Mouse (Mus musculus) heart, postnatal 0 days (tissue): ENCODE measurements around the gene Olfr895. TPM values are rescaled to one million over a fixed set of nuclear protein-coding genes. Genes with fewer than 3 reads are reported as not detected.

Experiments used
- ATAC-seq: fragments of 200-750 bp; cut with Nextera tagmentation; 2 replicates; pipeline ENCODE4 v1.8.0; 2017; ENCODE audit warnings: low read depth, moderate number of reproducible peaks, moderate library complexity; ENCODE audit not compliant: insufficient read depth
- DNase-seq: peaks from one replicate; pipeline ENCODE4 v3.0.0-alpha.2; 2016; ENCODE audit warnings: low spot score
- H3K27ac ChIP-seq: fragments of 300-500 bp; sonication (generic); 2 replicates; pipeline ENCODE4 v1.5.1; 2014; ENCODE audit warnings: low read depth, mild to moderate bottlenecking
- H3K27me3 ChIP-seq: fragments of 300-500 bp; sonication (generic); 2 replicates; pipeline ENCODE4 v1.6.1; 2014; ENCODE audit warnings: low read length, mixed read lengths; ENCODE audit not compliant: control insufficient read depth, insufficient read depth
- H3K36me3 ChIP-seq: fragments of 300-500 bp; sonication (generic); replicated peaks from 2 replicates; pipeline ENCODE4 v1.6.1; 2014; ENCODE audit warnings: low read length, mixed read lengths; ENCODE audit not compliant: control insufficient read depth, insufficient read depth
- H3K4me1 ChIP-seq: fragments of 300-500 bp; sonication (generic); 2 replicates; pipeline ENCODE4 v1.6.1; 2014; ENCODE audit warnings: antibody characterized with exemption; ENCODE audit not compliant: control insufficient read depth, insufficient read depth
- H3K4me2 ChIP-seq: fragments of 300-500 bp; sonication (generic); 2 replicates; pipeline ENCODE4 v1.6.1; 2014; ENCODE audit warnings: low read depth, mild to moderate bottlenecking, low read length, moderate library complexity
- H3K4me3 ChIP-seq: fragments of 300-500 bp; sonication (generic); 2 replicates; pipeline ENCODE4 v1.5.1; 2014; ENCODE audit warnings: low read depth, low read length
- H3K9ac ChIP-seq: fragments of 300-500 bp; sonication (generic); replicated peaks from 2 replicates; pipeline ENCODE4 v1.6.1; 2014; ENCODE audit warnings: low read depth, low read length, mixed read lengths
- H3K9me3 ChIP-seq: fragments of 300-500 bp; sonication (generic); replicated peaks from 2 replicates; pipeline ENCODE4 v1.6.1; 2016; ENCODE audit warnings: low read length; ENCODE audit not compliant: control insufficient read depth
- CTCF ChIP-seq: IDR thresholded peaks from 2 replicates; pipeline ENCODE4 v1.5.1; 2016; ENCODE audit warnings: antibody characterized with exemption, control low read depth, low read depth
- EP300 ChIP-seq: IDR thresholded peaks from 2 replicates; pipeline ENCODE4 v1.6.1; 2016; ENCODE audit warnings: antibody characterized with exemption, low read depth
- WGBS: fragments of 180-500 bp; shearing (Covaris S2); extraction: QIAGEN DNeasy Blood & Tissue Kit; methylation state at CpG from one replicate; pipeline ENCODE4 v1.1.7; 2014; 5-methylcytosine and 5-hydroxymethylcytosine counted together
- polyA plus RNA-seq: library from polyadenylated mRNA; unstranded; fragments of >200 nt; fragmentation: Nextera tagmentation; extraction: Ambion mirVana; gene quantifications from 2 replicates; pipeline ENCODE4 v1.2.1, GENCODE M21; 2015
- total RNA-seq: library from RNA; depleted of rRNA; stranded (reverse); fragments of >200 nt; gene quantifications from 2 replicates; pipeline ENCODE4 v1.2.3, GENCODE M21; 2014; ENCODE audit warnings: low replicate concordance; rRNA removed

Gene Olfr895
- total RNA-seq: not detected in 2 replicates
- not detected in 2 replicates for polyA plus RNA-seq

DNA sequence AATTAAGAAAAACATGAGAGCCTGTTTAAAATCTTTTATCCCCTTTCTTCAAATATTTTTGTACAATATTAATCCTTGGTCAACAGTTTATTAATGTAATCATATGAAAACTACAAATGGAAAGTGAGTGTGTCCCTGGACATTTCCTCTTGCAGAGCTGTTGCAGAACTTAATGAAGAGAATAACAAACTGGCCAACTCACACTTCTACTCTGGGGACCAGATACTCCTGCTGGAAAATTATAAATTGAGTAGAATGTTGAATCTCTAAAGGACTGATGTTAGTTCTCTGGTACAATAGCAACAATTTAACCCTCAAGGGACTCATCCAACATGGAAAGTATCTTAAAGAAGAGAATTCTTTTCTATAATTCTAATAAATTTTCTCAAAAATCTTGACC is at the start of gene Olfr895:
Olfr895 (plus strand) TSS at position 301 of the 400 bp plus-strand sequence.
- Histone ChIP-seq H3K4me3 (no peak within 1 kb of the TSS), H3K4me2 (no peak within 1 kb of the TSS), H3K9ac (no peak within 1 kb of the TSS), H3K27me3 (no peaks in the 10 kb centered on the region), H3K4me1 (no peaks in the 10 kb centered on the region), H3K36me3 (no peaks in the 10 kb centered on the region), H3K27ac (no peak within 1 kb of the TSS), H3K9me3 (no peaks in the 10 kb centered on the region)
- TF ChIP-seq CTCF (no peak), EP300 (no peak)
- no peak for ATAC-seq
- DNase-seq: no peak

DNA sequence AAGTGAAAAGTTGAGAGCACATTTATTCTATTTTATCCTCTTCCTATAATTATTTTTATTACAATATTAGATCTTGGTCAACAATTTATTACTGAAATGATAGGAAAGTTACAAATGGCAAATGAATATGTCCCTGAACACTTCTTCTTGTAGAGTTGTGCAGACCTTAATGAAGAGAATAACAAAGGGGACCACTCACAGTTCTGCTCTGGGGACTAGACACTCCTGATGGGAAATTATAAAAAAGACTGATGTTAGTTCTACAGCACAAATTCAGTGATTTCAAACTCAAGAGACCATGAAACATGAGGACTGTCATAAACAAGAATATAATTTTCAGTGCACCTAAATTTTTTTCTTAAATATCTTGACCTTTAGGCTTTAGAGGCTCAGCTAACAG is 15.2 kb upstream of the Olfr895 start, which contains the start of gene Olfr143:
Olfr143 (plus strand) TSS at position 301 of the 400 bp plus-strand sequence.
- Histone ChIP-seq H3K36me3 (no peaks in the 10 kb centered on the region), H3K27ac (no peak within 1 kb of the TSS), H3K4me3 (no peak within 1 kb of the TSS), H3K27me3 (no peaks in the 10 kb centered on the region), H3K9ac (no peak within 1 kb of the TSS), H3K9me3 (no peaks in the 10 kb centered on the region), H3K4me2 (no peak within 1 kb of the TSS), H3K4me1 (no peaks in the 10 kb centered on the region)
- ATAC-seq (no peak), DNase-seq (no peak)
- no peak for TF ChIP-seq CTCF
- TF ChIP-seq EP300: no peak

DNA sequence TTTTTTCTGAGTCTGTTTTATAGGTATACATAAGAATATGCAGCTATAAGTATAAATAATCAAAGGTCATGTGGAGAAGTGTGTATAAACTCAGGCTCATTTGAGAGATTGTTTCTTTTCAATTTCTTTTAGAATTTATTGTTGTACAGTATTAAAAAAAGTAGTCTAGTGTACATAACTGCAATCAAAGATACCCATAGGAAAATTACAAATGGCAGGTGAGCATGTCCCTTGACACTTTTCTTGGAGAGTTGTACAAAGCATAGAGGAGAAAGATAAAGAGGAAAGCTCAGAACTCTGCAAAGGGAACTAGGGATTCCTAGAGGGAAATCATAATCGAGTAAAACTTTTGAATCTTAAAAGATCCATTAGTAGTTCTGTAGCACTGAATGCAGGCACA is 23.2 kb downstream of the Olfr895 start, which contains the start of gene Olfr896-ps1:
Olfr896-ps1 (plus strand) TSS at position 301 of the 400 bp plus-strand sequence.
- ATAC-seq (no peak), DNase-seq (no peak)
- WGBS: 74% methylated on average over 1 of the region's 1 CpGs
- Histone ChIP-seq H3K9ac (no peak within 1 kb of the TSS), H3K27me3 (no peaks in the 10 kb centered on the region), H3K9me3 (no peaks in the 10 kb centered on the region), H3K27ac (no peak within 1 kb of the TSS), H3K36me3 (no peaks in the 10 kb centered on the region), H3K4me2 (no peak within 1 kb of the TSS), H3K4me1 (no peaks in the 10 kb centered on the region), H3K4me3 (no peak within 1 kb of the TSS)
- TF ChIP-seq CTCF (no peak), EP300 (no peak)

Other genes starting within 250 kb of the Olfr895 start
- not detected in 2 replicates for gene Olfr883, start 242.0 kb upstream of the Olfr895 start, total RNA-seq
- not detected in 2 replicates for gene Olfr883, start 242.0 kb upstream of the Olfr895 start, polyA plus RNA-seq
- gene Olfr884, start 221.3 kb upstream of the Olfr895 start, total RNA-seq: not detected in 2 replicates
- gene Olfr884, start 221.3 kb upstream of the Olfr895 start, polyA plus RNA-seq: not detected in 2 replicates
- gene Olfr885, start 206.5 kb upstream of the Olfr895 start, total RNA-seq: not detected in 2 replicates
- not detected in 2 replicates for gene Olfr885, start 206.5 kb upstream of the Olfr895 start, polyA plus RNA-seq
- not detected in 2 replicates for gene Olfr887, start 183.8 kb upstream of the Olfr895 start, total RNA-seq
- not detected in 2 replicates for gene Olfr887, start 183.8 kb upstream of the Olfr895 start, polyA plus RNA-seq
- gene Olfr888, start 159.7 kb upstream of the Olfr895 start, total RNA-seq: not detected in 2 replicates
- not detected in 2 replicates for gene Olfr888, start 159.7 kb upstream of the Olfr895 start, polyA plus RNA-seq
- gene Olfr889, start 152.7 kb upstream of the Olfr895 start, total RNA-seq: not detected in 2 replicates
- not detected in 2 replicates for gene Olfr889, start 152.7 kb upstream of the Olfr895 start, polyA plus RNA-seq
- gene Olfr890, start 125.3 kb upstream of the Olfr895 start, total RNA-seq: not detected in 2 replicates
- gene Olfr890, start 125.3 kb upstream of the Olfr895 start, polyA plus RNA-seq: not detected in 2 replicates
- not detected in 2 replicates for gene Olfr891, start 87.0 kb upstream of the Olfr895 start, total RNA-seq
- gene Olfr891, start 87.0 kb upstream of the Olfr895 start, polyA plus RNA-seq: not detected in 2 replicates
- not detected in 2 replicates for gene Olfr893, start 59.5 kb upstream of the Olfr895 start, total RNA-seq
- gene Olfr893, start 59.5 kb upstream of the Olfr895 start, polyA plus RNA-seq: not detected in 2 replicates
- not detected in 2 replicates for gene Olfr894, start 49.8 kb upstream of the Olfr895 start, total RNA-seq
- not detected in 2 replicates for gene Olfr894, start 49.8 kb upstream of the Olfr895 start, polyA plus RNA-seq
- not detected in 2 replicates for gene Olfr143, start 15.1 kb upstream of the Olfr895 start, total RNA-seq
- gene Olfr143, start 15.1 kb upstream of the Olfr895 start, polyA plus RNA-seq: not detected in 2 replicates
- not detected in 2 replicates for gene Olfr896-ps1, start 23.3 kb downstream of the Olfr895 start, total RNA-seq
- gene Olfr896-ps1, start 23.3 kb downstream of the Olfr895 start, polyA plus RNA-seq: not detected in 2 replicates
- gene Olfr25, start 61.2 kb downstream of the Olfr895 start, total RNA-seq: not detected in 2 replicates
- gene Olfr25, start 61.2 kb downstream of the Olfr895 start, polyA plus RNA-seq: not detected in 2 replicates
- not detected in 2 replicates for gene Olfr898, start 80.6 kb downstream of the Olfr895 start, total RNA-seq
- gene Olfr898, start 80.6 kb downstream of the Olfr895 start, polyA plus RNA-seq: not detected in 2 replicates
- not detected in 2 replicates for gene Olfr250, start 99.0 kb downstream of the Olfr895 start, total RNA-seq
- gene Olfr250, start 99.0 kb downstream of the Olfr895 start, polyA plus RNA-seq: not detected in 2 replicates
- gene Olfr251, start 109.2 kb downstream of the Olfr895 start, total RNA-seq: not detected in 2 replicates
- gene Olfr251, start 109.2 kb downstream of the Olfr895 start, polyA plus RNA-seq: not detected in 2 replicates
- not detected in 2 replicates for gene Olfr147, start 133.8 kb downstream of the Olfr895 start, total RNA-seq
- gene Olfr147, start 133.8 kb downstream of the Olfr895 start, polyA plus RNA-seq: not detected in 2 replicates
- gene Olfr901, start 161.6 kb downstream of the Olfr895 start, total RNA-seq: not detected in 2 replicates
- not detected in 2 replicates for gene Olfr901, start 161.6 kb downstream of the Olfr895 start, polyA plus RNA-seq
- gene Olfr902, start 179.8 kb downstream of the Olfr895 start, total RNA-seq: not detected in 2 replicates
- gene Olfr902, start 179.8 kb downstream of the Olfr895 start, polyA plus RNA-seq: not detected in 2 replicates
- gene Olfr904, start 195.3 kb downstream of the Olfr895 start, total RNA-seq: not detected in 2 replicates
- gene Olfr904, start 195.3 kb downstream of the Olfr895 start, polyA plus RNA-seq: not detected in 2 replicates
- gene Olfr905, start 203.3 kb downstream of the Olfr895 start, total RNA-seq: not detected in 2 replicates
- gene Olfr905, start 203.3 kb downstream of the Olfr895 start, polyA plus RNA-seq: not detected in 2 replicates
- not detected in 2 replicates for gene Olfr906, start 219.2 kb downstream of the Olfr895 start, total RNA-seq
- not detected in 2 replicates for gene Olfr906, start 219.2 kb downstream of the Olfr895 start, polyA plus RNA-seq
- gene Olfr907, start 227.9 kb downstream of the Olfr895 start, total RNA-seq: not detected in 2 replicates
- gene Olfr907, start 227.9 kb downstream of the Olfr895 start, polyA plus RNA-seq: not detected in 2 replicates